ENCODE assay signal across 23 mouse cellular contexts in genomic region chr17:13564800-13565199, GRCm38 (mm10).
"Had no signal": no experiment of that assay in that cellular context is flagged by ENCODE, and none has a peak within 500 bp of the region (broad histone marks: within the 10 kb centered on the region; RNA-seq: fewer than 3 reads in every experiment).

No protein-coding gene starts in this region.

- H3K4me1 ChIP-seq: hindbrain, embryonic 13.5 days; hindbrain, embryonic 15.5 days; intestine, embryonic 15.5 days; kidney, embryonic 15.5 days; limb, embryonic 13.5 days; limb, embryonic 15.5 days; liver, embryonic 12.5 days had no signal

- ATAC-seq: hindbrain, postnatal 0 days; intestine, embryonic 15.5 days; intestine, postnatal 0 days; liver, embryonic 12.5 days had no signal

- H3K27me3 ChIP-seq: heart, embryonic 12.5 days; hindbrain, embryonic 13.5 days; hindbrain, embryonic 15.5 days; intestine, embryonic 15.5 days; kidney, embryonic 15.5 days; limb, embryonic 13.5 days; limb, embryonic 15.5 days; liver, embryonic 12.5 days had no signal

- H3K4me3 ChIP-seq: heart, embryonic 10.5 days; heart, embryonic 12.5 days; hindbrain, embryonic 13.5 days; hindbrain, embryonic 15.5 days; intestine, embryonic 15.5 days; kidney, embryonic 15.5 days; left cerebral cortex, adult 2 months; limb, embryonic 13.5 days; limb, embryonic 15.5 days; liver, embryonic 12.5 days had no signal

- H3K9ac ChIP-seq: heart, embryonic 12.5 days; hindbrain, embryonic 13.5 days; hindbrain, embryonic 15.5 days; intestine, embryonic 15.5 days; kidney, embryonic 15.5 days; limb, embryonic 13.5 days; limb, embryonic 15.5 days; liver, embryonic 12.5 days; liver, embryonic 14.5 days had no signal

- H3K27ac ChIP-seq: heart, embryonic 10.5 days; hindbrain, embryonic 13.5 days; hindbrain, embryonic 15.5 days; hindbrain, postnatal 0 days; intestine, embryonic 15.5 days; kidney, embryonic 15.5 days; kidney, postnatal 0 days; left cerebral cortex, adult 2 months; limb, embryonic 13.5 days; limb, embryonic 15.5 days; liver, embryonic 12.5 days; liver, embryonic 14.5 days had no signal

- H3K9me3 ChIP-seq: heart, embryonic 10.5 days; heart, embryonic 12.5 days; hindbrain, embryonic 13.5 days; hindbrain, embryonic 15.5 days; intestine, embryonic 15.5 days; kidney, embryonic 15.5 days; limb, embryonic 13.5 days; limb, embryonic 15.5 days; liver, embryonic 12.5 days had no signal

- H3K4me2 ChIP-seq: heart, embryonic 12.5 days; hindbrain, embryonic 13.5 days; hindbrain, embryonic 15.5 days; intestine, embryonic 15.5 days; kidney, embryonic 15.5 days; limb, embryonic 13.5 days; limb, embryonic 15.5 days; liver, embryonic 12.5 days had no signal

- H3K36me3 ChIP-seq: heart, embryonic 10.5 days; heart, embryonic 12.5 days; hindbrain, embryonic 13.5 days; hindbrain, embryonic 15.5 days; intestine, embryonic 15.5 days; kidney, embryonic 15.5 days; limb, embryonic 13.5 days; limb, embryonic 15.5 days; liver, embryonic 12.5 days had no signal

- DNase-seq: gastrocnemius, postnatal 14 days; heart, adult 18-20 months; heart, postnatal 10 days; heart, postnatal 4 days; kidney, adult 2 months; kidney, adult 9 months; kidney, postnatal 14 days; kidney, postnatal 36 days; lung, adult 18-20 months had no signal
